Mouse (Mus musculus) heart, postnatal 0 days (tissue): ENCODE results near the gene Tnr.

Experiments used
- CTCF ChIP-seq: IDR thresholded peaks from 2 replicates; pipeline ENCODE4 v1.5.1; 2016; ENCODE audit warnings: antibody characterized with exemption, control low read depth, low read depth
- EP300 ChIP-seq: IDR thresholded peaks from 2 replicates; pipeline ENCODE4 v1.6.1; 2016; ENCODE audit warnings: antibody characterized with exemption, low read depth

DNA sequence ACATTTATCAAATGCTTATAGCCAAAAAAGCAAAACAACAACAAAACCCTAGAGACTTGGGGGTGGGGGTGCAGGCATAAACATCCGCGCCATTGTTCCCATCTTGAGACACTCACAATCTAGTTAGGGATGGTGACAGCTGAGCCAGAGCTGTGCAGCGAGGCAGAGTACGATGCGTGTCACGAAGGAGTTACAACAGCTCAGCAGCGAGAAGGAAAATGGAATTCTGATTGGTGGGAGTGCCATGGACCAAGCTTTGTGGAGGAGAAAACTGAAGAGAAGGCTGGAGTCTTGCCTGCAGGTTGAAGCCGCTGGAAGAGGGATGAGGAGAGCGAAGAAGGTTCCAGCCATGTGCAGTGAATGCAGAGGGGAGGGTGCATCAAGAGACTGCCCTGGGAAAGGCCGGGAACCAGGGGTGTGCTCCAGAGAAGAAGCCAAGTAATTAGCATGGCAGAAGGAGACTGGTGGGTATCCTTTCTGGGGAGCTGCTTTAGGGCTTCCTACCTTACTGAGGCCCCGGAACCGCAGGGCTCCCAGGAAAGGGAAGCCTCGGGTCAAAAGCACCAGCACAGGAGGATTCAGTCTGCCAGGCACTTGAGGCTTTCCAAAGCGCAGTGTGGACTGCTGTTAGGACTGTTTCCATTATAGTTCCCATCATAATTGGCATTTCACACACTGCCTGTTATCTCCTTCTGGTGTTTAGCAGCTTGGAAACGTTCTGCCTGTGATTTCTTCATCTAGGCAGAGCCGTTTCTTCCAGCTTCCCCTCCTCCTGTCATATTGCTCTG, 91.3 kb downstream of the Tnr start:
- TF ChIP-seq CTCF (no peak), EP300 (no peak)
